Mouse (Mus musculus): Measurements from ENCODE around the gene Mreg.
A peak's percentile ranks its signal among the peaks of the same experiment; 100 is the strongest.
"Not testable (repeated sequence)": the region's sequence is repeated elsewhere in the genome, so short reads cannot be mapped to it uniquely, and the experiment has no call there.

Mreg gene

DNA sequence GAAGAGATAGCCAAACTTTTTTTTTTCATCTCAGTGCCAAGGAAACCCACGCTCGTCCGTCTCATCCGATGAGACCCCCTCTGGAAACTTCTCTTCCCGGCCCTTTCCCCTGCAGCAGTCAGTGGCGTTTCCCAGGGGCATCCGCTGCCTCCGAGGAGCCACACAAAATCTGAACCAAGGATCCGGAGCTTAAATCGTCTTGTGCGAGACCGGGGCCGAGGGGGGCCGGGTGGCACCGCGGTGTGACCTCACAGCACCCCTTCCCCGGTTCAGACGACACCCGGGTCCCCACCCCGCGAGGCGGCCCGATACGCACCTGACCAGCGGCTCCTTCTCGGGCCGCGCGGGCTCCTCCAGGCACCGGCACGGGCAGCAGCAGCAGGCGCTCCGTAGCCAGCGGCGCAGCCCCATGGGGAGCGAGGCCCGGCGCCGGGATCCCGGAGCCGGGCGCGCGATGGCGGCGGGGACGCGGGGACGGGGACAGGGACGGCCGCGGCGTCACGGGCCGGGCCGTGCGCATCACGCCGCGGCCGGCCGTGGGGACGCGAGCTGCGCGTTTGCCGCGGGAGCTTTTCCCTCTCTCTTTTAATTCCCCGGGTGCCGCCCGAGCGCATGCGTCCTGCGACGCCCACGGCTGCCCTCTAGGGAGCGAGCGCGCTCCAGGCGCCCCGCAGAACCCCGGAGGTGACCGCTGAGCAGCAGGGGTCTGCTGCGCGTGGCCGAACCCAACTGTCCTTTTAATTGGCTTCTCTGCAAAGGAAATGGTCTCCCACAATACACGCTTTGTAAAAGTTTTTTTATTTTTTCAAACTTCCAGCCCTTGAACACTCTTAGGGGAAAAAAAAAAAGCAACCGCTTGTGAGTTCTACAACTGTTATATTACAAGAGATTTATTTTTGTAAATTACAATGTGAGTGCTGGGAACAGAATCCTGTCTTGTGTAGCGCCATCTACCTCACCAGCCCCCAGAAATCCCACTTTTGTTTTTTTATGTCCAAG lies at the start of gene Mreg:
Gene Mreg (minus strand): TSS at position 607 of the 999 bp plus-strand sequence.
- DNase-seq (ENCODE audit: low spot score): peak; percentile 65

DNA sequence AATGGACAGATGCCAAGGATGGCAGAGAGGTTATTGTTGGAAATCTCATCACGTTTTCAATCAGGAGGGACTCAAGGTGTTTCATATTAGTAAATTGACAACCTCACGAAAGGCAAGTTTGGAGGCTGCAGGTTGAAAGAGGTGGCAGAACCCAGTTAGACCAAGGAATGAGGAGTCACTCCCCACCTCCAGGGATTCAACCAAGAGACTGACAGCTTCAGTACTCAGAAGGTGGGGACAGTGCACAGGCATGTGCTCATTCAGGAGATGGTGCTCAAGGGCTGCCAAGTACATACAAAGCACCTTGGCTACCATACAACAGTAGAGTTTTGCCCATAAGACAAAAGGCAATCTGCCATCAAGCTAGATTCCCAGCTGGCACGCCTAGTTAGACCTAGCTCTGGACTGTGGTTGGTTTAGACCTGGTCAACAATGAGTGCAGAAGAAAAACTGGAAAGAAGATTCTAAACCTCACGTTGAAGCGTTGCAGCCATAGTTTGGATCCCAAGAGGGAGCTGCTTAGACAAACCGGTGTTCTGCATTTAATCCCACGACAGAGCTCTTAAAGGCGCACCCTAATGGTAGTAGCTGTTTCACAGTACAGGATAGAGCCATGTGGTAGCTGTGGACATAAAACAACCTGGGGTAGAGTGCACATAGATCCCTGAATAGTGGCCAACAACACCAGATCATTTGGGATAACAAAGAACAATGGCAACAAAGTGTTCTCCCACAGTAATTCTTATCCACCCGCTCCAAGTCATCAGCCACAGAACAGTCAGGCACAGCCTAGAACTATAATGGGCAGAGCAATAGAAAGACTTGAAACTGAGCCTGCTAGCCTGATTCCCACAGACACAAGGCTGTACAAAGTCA lies 44.5 kb upstream of the Mreg start:
- no peak for DNase-seq (ENCODE audit: low spot score)

DNA sequence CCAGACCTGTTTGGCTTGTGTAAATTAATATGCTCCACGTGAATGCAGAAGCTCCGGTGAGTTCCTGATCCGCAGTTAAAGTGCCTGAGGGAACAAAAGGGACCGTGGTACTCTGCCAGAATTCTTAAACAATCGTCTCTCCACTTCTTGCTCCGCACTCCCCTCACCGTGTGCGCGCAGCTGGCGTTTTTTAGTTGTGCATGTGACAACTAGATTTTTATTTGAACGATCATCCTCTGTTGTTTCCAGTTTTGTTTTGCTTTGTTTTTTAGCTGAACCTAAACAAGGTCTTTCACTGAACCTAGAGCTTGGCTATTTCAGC lies 43.7 kb upstream of the Mreg start:
- DNase-seq (ENCODE audit: low spot score): no peak

GRCm38 (mm10) chr1:72255062-72255853 lies 43.2 kb upstream of the Mreg start:
- peak; percentile 55 for DNase-seq (ENCODE audit: low spot score)

GRCm38 (mm10) chr1:72254545-72255061 lies 42.5 kb upstream of the Mreg start:
- peak; percentile 91 for DNase-seq (ENCODE audit: low spot score)

DNA sequence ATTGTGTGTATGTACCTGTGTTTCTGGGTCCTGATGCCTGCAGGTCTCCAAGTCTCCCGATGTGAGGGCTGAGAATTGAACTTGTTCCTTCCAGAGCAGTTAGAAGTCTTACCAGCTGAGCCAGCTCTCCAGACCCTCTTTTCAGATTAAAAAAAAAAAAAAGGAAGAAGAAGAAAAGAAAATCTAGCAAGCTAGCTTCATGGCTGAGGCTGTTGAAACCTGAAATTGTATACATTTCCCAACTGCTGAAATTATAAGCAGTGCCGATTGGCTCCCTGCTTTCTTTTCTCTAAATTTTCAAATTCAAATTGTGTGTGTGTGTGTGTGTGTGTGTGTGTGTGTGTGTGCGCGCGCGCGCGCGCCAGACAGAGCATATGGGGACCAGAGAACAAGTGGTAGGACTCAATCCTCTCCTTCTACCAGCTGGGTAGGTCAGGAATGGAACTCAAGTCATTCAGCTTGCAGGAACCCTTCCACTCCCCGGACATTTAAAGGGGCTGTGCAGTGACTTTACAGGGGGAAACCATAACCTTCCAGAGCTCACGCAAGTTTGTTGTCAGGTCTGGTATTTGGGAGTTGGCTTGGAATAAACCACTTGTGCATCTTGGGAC lies 41.9 kb upstream of the Mreg start:
- DNase-seq (ENCODE audit: low spot score): no peak

- no peak for DNase-seq (ENCODE audit: low spot score)
Observed at GRCm38 (mm10) chr1:72251806-72252205, 39.7 kb upstream of the Mreg start.

DNA sequence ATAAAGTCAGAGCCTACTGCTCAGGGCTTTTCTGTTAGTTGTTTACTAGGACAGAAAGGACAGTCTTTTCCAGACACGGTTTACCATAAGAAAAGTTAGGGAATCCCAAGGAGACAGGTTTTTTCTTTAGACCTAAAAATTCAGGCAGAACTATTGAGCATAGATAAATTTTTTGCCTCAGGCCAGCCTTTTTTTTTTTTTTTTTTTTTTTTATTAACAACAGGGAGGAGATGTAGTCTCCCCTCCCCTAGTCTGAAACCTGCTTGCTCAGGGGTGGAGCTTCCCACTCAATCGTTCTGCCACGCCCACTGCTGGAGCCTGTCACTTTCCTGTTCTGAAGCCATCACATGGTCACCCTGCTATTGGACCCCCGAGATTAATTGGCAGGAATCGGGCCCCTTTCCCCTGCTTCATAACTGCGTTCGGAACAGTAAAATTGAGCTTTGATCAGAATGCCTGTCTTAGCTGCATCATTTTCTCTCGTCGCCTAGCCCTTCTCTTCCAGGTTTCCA lies 36.2 kb upstream of the Mreg start:
- not testable (repeated sequence) for DNase-seq (ENCODE audit: low spot score)

GRCm38 (mm10) chr1:72244317-72245036 lies 32.4 kb upstream of the Mreg start:
- peak; percentile 22 for DNase-seq (ENCODE audit: low spot score)

DNA sequence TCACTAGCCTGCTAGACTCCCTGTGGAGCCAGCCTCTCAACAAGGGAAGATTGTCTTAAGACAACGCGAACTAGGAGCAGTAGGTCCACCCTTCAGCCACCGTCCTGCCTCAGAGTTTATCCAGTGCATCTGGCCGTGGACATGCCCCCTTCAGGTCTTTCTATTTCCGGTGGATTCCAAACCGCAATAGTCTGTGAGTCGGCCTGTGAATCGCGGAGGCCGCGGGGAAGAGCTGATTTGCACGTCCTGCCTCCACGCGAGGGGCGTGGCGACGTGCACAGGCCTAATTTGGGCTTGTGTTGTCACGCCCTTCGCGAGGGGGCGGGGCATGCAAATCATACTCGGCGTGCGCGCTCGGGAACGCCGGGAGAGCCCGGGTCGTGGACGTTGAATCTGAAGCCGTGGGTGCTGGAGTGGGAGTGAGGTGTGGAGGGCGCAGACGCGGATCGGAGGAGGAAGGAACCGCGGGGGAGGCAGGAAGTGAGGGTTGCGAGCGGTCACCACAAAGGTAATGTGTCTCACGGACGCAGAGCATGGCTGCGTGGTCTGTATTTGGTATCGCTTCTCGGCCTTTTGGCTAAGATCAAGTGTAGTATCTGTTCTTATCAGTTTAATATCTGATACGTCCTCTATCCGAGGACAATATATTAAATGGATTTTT lies 31.7 kb upstream of the Mreg start:
- peak; percentile 96 for DNase-seq (ENCODE audit: low spot score)

GRCm38 (mm10) chr1:72242581-72243143 lies 30.6 kb upstream of the Mreg start:
- DNase-seq (ENCODE audit: low spot score): no peak

GRCm38 (mm10) chr1:72239113-72239512 lies 27.0 kb upstream of the Mreg start:
- not testable (repeated sequence) for DNase-seq (ENCODE audit: low spot score)

DNA sequence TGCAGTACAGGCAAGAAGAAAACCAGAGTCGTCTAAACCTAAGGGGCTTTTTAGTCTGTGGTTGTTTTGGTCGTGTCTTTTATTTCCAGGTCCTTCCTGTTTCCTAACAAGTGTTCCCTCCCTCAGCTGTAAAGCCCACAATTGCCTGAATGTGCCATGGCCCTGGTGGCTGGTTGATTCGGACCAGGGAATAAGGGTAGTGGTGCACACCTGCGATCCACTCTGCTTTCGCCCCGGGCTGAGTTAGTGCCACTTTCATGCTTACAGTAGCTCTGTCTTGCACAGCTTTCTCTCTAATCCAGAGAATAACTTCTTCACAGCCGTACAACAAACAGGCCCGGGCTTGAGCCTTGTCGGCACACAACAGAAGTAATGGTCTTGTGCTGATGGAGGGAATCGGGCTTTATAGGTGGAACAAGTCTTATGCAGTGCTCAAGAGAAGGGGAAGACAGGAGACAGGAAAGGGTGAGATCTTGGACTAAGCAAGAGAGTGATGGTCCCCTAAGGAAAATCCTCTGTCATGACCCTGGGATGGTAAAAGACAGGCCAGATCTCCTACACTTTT lies 26.0 kb upstream of the Mreg start:
- no peak for DNase-seq (ENCODE audit: low spot score)

GRCm38 (mm10) chr1:72237007-72237775 lies 25.1 kb upstream of the Mreg start:
- peak; percentile 20 for DNase-seq (ENCODE audit: low spot score)

- peak; percentile 64 for DNase-seq (ENCODE audit: low spot score)
Observed at GRCm38 (mm10) chr1:72236363-72237006, 24.4 kb upstream of the Mreg start.

DNA sequence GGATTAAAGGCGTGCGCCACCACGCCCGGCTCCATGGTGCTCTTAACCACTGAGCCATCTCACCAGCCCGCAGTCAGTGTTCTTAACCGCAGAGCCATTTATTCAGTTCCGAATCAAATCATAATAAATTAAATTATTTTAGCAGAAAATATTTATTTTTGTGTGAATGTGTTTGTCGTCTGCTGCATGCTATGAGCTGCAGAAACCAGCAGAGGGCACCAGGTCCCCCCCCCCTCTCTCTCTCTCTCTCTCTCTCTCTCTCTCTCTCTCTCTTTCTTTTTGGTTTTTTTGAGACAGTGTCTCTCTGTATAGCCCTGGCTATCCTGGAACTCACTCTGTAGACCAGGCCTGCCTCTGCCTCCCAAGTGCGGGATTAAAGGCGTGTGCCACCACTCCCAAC lies 20.5 kb upstream of the Mreg start:
- DNase-seq (ENCODE audit: low spot score): not testable (repeated sequence)

- no peak for DNase-seq (ENCODE audit: low spot score)
Observed at GRCm38 (mm10) chr1:72228974-72229373, 16.9 kb upstream of the Mreg start.

- DNase-seq (ENCODE audit: low spot score): no peak
Observed at GRCm38 (mm10) chr1:72227546-72227945, 15.4 kb upstream of the Mreg start.
